Mouse (Mus musculus): ENCODE measurements around the gene Cebpa.

GRCm38 (mm10) chr7:35163600-35163999 lies 44.5 kb downstream of the Cebpa start:
- TF ChIP-seq CTCF (conservative IDR thresholded peaks at IDR 0.05; ENCODE audit: low read length) = no peak
- no peak for TF ChIP-seq NANOG (IDR thresholded peaks at IDR 0.05; ENCODE audit: borderline replicate concordance, low read length)
- TF ChIP-seq POU5F1 (IDR thresholded peaks at IDR 0.05; ENCODE audit: borderline replicate concordance, low read length) = no peak

Measured in E14TG2a.4 (cell line).